Mouse (Mus musculus): ENCODE results near the gene Olfr1368.

- TF ChIP-seq POLR2A (IDR thresholded peaks at IDR 0.05; ENCODE audit: insufficient read length, low read depth) (no peak), MAX (IDR thresholded peaks at IDR 0.05; ENCODE audit: low read depth) (no peak), E2F4 (IDR thresholded peaks at IDR 0.05; ENCODE audit: insufficient read depth) (no peak), POLR2AphosphoS2 (IDR thresholded peaks at IDR 0.05; ENCODE audit: insufficient read length, low read depth) (no peak), REST (IDR thresholded peaks at IDR 0.05; ENCODE audit: insufficient read depth, insufficient read length) (no peak), MYOG (IDR thresholded peaks at IDR 0.05; ENCODE audit: control insufficient read depth in 1 of 3, insufficient read depth in 1 of 3, insufficient read length in 2 of 3, low read depth in 2 of 3) (no peak), USF1 (IDR thresholded peaks at IDR 0.05; ENCODE audit: low read depth) (no peak), TCF12 (IDR thresholded peaks at IDR 0.05; ENCODE audit: insufficient read depth, poor library complexity, severe bottlenecking) (no peak)
Measured at GRCm38 (mm10) chr13:21160657-21161590, 15.3 kb upstream of the Olfr1368 start.

Measured in myocyte (in vitro differentiated cells).